Mouse (Mus musculus) MEL (cell line): ENCODE results near the gene Egflam. TPM values are rescaled to one million over a fixed set of nuclear protein-coding genes. Genes with fewer than 3 reads are reported as not detected.

Experiments used
- DNase-seq: peaks from one replicate; pipeline ENCODE4 v3.0.0; 2011; ENCODE audit warnings: low read depth, low spot score
- H3K27ac ChIP-seq: 2 replicates; pipeline ENCODE4 v1.5.1; 2012; ENCODE audit warnings: low read depth, mild to moderate bottlenecking, control low read depth, low read length, moderate library complexity; ENCODE audit not compliant: control insufficient read depth
- H3K27me3 ChIP-seq, 2 experiments: fragments of 150-350 bp in 1 of 2; sonication (generic) in 1 of 2; 2 replicates each; pipeline ENCODE4 v1.6.1; 2012; ENCODE audit warnings: low read length in 2 of 2, mild to moderate bottlenecking in 2 of 2, improper control_type of control experiment in 1 of 2, moderate library complexity in 1 of 2; ENCODE audit not compliant: insufficient read depth in 2 of 2, control insufficient read depth in 1 of 2
- H3K36me3 ChIP-seq, 2 experiments: 2 replicates each; pipeline ENCODE4 v1.6.1; 2012 to 2014; ENCODE audit warnings: low read length in 2 of 2, improper control_type of control experiment in 1 of 2, inconsistent platforms in 1 of 2, mild to moderate bottlenecking in 1 of 2; ENCODE audit not compliant: insufficient read depth in 2 of 2, control insufficient read depth in 1 of 2
- H3K4me1 ChIP-seq, 2 experiments: fragments of 150-350 bp in 1 of 2; sonication (generic) in 1 of 2; 2 replicates each; pipeline ENCODE4 v1.6.1; 2012; ENCODE audit warnings: low read length in 2 of 2, improper control_type of control experiment in 1 of 2, mild to moderate bottlenecking in 1 of 2; ENCODE audit not compliant: insufficient read depth in 2 of 2, control insufficient read depth in 1 of 2
- H3K4me3 ChIP-seq, 2 experiments: fragments of 150-350 bp in 1 of 2; sonication (generic) in 1 of 2; 2 replicates each; pipeline ENCODE4 v1.5.1; 2012; ENCODE audit warnings: low read depth in 2 of 2, low read length in 2 of 2, mild to moderate bottlenecking in 2 of 2, moderate library complexity in 2 of 2, control low read depth in 1 of 2, improper control_type of control experiment in 1 of 2; ENCODE audit not compliant: control insufficient read depth in 1 of 2, insufficient read depth in 1 of 2
- H3K79me2 ChIP-seq: 2 replicates; pipeline ENCODE4 v1.6.1; 2012; ENCODE audit warnings: mild to moderate bottlenecking, low read length, moderate library complexity; ENCODE audit not compliant: control insufficient read depth, poor library complexity, insufficient read depth
- H3K9ac ChIP-seq: 2 replicates; pipeline ENCODE4 v1.6.1; 2012; ENCODE audit warnings: low read depth, mild to moderate bottlenecking, control low read depth, low read length, moderate library complexity; ENCODE audit not compliant: control insufficient read depth, poor library complexity, severe bottlenecking
- H3K9me3 ChIP-seq: fragments of 150-350 bp; sonication (generic); replicated peaks from 2 replicates; pipeline ENCODE4 v1.6.1; 2012; ENCODE audit warnings: mild to moderate bottlenecking, low read length, improper control_type of control experiment, moderate library complexity; ENCODE audit not compliant: insufficient read depth
- BHLHE40 ChIP-seq: IDR thresholded peaks from 2 replicates; pipeline ENCODE4 v1.6.1; 2012; ENCODE audit warnings: low read depth, mild to moderate bottlenecking, inconsistent platforms, low read length, improper control_type of control experiment, borderline replicate concordance
- E2F4 ChIP-seq: IDR thresholded peaks from 2 replicates; pipeline ENCODE4 v1.6.1; 2011; ENCODE audit warnings: low read depth, low read length, improper control_type of control experiment, borderline replicate concordance
- ELF1 ChIP-seq: IDR thresholded peaks from 2 replicates; pipeline ENCODE4 v1.6.1; 2014; ENCODE audit warnings: low read depth, mild to moderate bottlenecking, inconsistent platforms, low read length, improper control_type of control experiment, moderate library complexity
- ETS1 ChIP-seq: IDR thresholded peaks from 2 replicates; pipeline ENCODE4 v1.6.1; 2012; ENCODE audit warnings: low read depth, mild to moderate bottlenecking, inconsistent platforms, low read length, improper control_type of control experiment, moderate library complexity
- GABPA ChIP-seq: IDR thresholded peaks from 2 replicates; pipeline ENCODE4 v1.6.1; 2012; ENCODE audit warnings: low read depth, mild to moderate bottlenecking, inconsistent platforms, low read length, improper control_type of control experiment, moderate library complexity
- JUND ChIP-seq: IDR thresholded peaks from 2 replicates; pipeline ENCODE4 v1.6.1; 2011; ENCODE audit warnings: low read depth, mild to moderate bottlenecking, improper control_type of control experiment, low read length
- KAT2A ChIP-seq: conservative IDR thresholded peaks from 2 replicates; pipeline ENCODE4 v1.6.1; 2012; ENCODE audit warnings: low read depth, low read length, improper control_type of control experiment, inconsistent platforms
- MAFK ChIP-seq: IDR thresholded peaks from 2 replicates; pipeline ENCODE4 v1.6.1; 2011; ENCODE audit warnings: low read depth, mild to moderate bottlenecking, low read length, improper control_type of control experiment, borderline replicate concordance
- MAX ChIP-seq: IDR thresholded peaks from 2 replicates; pipeline ENCODE4 v1.6.1; 2011; ENCODE audit warnings: low read length, improper control_type of control experiment
- MAZ ChIP-seq: IDR thresholded peaks from 2 replicates; pipeline ENCODE4 v1.6.1; 2012; ENCODE audit warnings: low read depth, mild to moderate bottlenecking, inconsistent platforms, low read length, improper control_type of control experiment
- MYC ChIP-seq: IDR thresholded peaks from 2 replicates; pipeline ENCODE4 v1.6.1; 2011; ENCODE audit warnings: low read depth, mild to moderate bottlenecking, low read length, improper control_type of control experiment, moderate library complexity
- NELFE ChIP-seq: IDR thresholded peaks from 2 replicates; pipeline ENCODE4 v1.6.1; 2011; ENCODE audit warnings: low read depth, low read length, improper control_type of control experiment
- NRF1 ChIP-seq: IDR thresholded peaks from 2 replicates; pipeline ENCODE4 v1.6.1; 2014; ENCODE audit warnings: low read depth, mild to moderate bottlenecking, inconsistent platforms, low read length, improper control_type of control experiment, moderate library complexity; ENCODE audit not compliant: poor library complexity, insufficient read depth, severe bottlenecking
- POLR2AphosphoS2 ChIP-seq: IDR thresholded peaks from 2 replicates; pipeline ENCODE4 v1.6.1; 2011; ENCODE audit warnings: low read length, improper control_type of control experiment
- POLR2AphosphoS5 ChIP-seq: IDR thresholded peaks from 2 replicates; pipeline ENCODE4 v1.6.1; 2012; ENCODE audit warnings: low read depth, borderline replicate concordance, mild to moderate bottlenecking, inconsistent platforms, low read length, moderate library complexity, mixed read lengths
- RAD21 ChIP-seq: IDR thresholded peaks from 2 replicates; pipeline ENCODE4 v1.6.1; 2011; ENCODE audit warnings: mild to moderate bottlenecking, low read depth, low read length, improper control_type of control experiment
- RCOR1 ChIP-seq: IDR thresholded peaks from 2 replicates; pipeline ENCODE4 v1.6.1; 2012; ENCODE audit warnings: low read depth, mild to moderate bottlenecking, inconsistent platforms, low read length, improper control_type of control experiment
- SIN3A ChIP-seq: IDR thresholded peaks from 2 replicates; pipeline ENCODE4 v1.6.1; 2012; ENCODE audit warnings: low read length, improper control_type of control experiment, inconsistent platforms
- SMC3 ChIP-seq: IDR thresholded peaks from 2 replicates; pipeline ENCODE4 v1.6.1; 2011; ENCODE audit warnings: low read depth, low read length, improper control_type of control experiment
- TBP ChIP-seq: IDR thresholded peaks from 2 replicates; pipeline ENCODE4 v1.8.0; 2011; ENCODE audit warnings: low read depth, low read length, improper control_type of control experiment
- TCF12 ChIP-seq: IDR thresholded peaks from 2 replicates; pipeline ENCODE4 v1.6.1; 2014; ENCODE audit warnings: low read depth, mild to moderate bottlenecking, inconsistent platforms, low read length, improper control_type of control experiment, moderate library complexity
- USF1 ChIP-seq: IDR thresholded peaks from 2 replicates; pipeline ENCODE4 v1.6.1; 2014; ENCODE audit warnings: low read depth, mild to moderate bottlenecking, inconsistent platforms, low read length, improper control_type of control experiment, moderate library complexity
- USF2 ChIP-seq, 2 experiments: IDR thresholded peaks; 2 replicates each; pipeline ENCODE4 v1.6.1; 2011 to 2012; ENCODE audit warnings: improper control_type of control experiment in 2 of 2, low read length in 2 of 2, borderline replicate concordance in 1 of 2, inconsistent platforms in 1 of 2, low read depth in 1 of 2, mild to moderate bottlenecking in 1 of 2; ENCODE audit not compliant: insufficient read depth in 1 of 2
- ZC3H11A ChIP-seq: IDR thresholded peaks from 2 replicates; pipeline ENCODE4 v1.6.1; 2012; ENCODE audit warnings: low read depth, mild to moderate bottlenecking, inconsistent platforms, low read length, improper control_type of control experiment
- ZKSCAN1 ChIP-seq: IDR thresholded peaks from 2 replicates; pipeline ENCODE4 v1.6.1; 2012; ENCODE audit warnings: low read depth, mild to moderate bottlenecking, inconsistent platforms, low read length, improper control_type of control experiment, moderate library complexity
- ZMIZ1 ChIP-seq: IDR thresholded peaks from 2 replicates; pipeline ENCODE4 v1.6.1; 2012; ENCODE audit warnings: low read depth, mild to moderate bottlenecking, inconsistent platforms, low read length, improper control_type of control experiment, moderate library complexity
- ZNF384 ChIP-seq: IDR thresholded peaks from 2 replicates; pipeline ENCODE4 v1.6.1; 2012; ENCODE audit warnings: low read depth, mild to moderate bottlenecking, inconsistent platforms, low read length, improper control_type of control experiment
- polyA plus RNA-seq, 2 experiments: library from polyadenylated mRNA; stranded (reverse) in 1 of 2; unstranded in 1 of 2; fragments of >175 nt in 1 of 2; fragments of >200 nt in 1 of 2; gene quantifications; 2 replicates each; pipeline versions ENCODE4 v1.2.1 to v1.2.4; 2012; ENCODE audit warnings: low replicate concordance in 2 of 2, low read depth in 1 of 2; ENCODE audit not compliant: insufficient read length in 2 of 2, insufficient read depth in 1 of 2, missing spikeins in 1 of 2
- total RNA-seq: library from RNA; depleted of rRNA; stranded (reverse); fragments of 300-350 nt; gene quantifications from 2 replicates; pipeline ENCODE4 v1.2.3, GENCODE M21; 2012

The Egflam gene
- total and polyA plus RNA-seq, 3 experiments = not detected

DNA sequence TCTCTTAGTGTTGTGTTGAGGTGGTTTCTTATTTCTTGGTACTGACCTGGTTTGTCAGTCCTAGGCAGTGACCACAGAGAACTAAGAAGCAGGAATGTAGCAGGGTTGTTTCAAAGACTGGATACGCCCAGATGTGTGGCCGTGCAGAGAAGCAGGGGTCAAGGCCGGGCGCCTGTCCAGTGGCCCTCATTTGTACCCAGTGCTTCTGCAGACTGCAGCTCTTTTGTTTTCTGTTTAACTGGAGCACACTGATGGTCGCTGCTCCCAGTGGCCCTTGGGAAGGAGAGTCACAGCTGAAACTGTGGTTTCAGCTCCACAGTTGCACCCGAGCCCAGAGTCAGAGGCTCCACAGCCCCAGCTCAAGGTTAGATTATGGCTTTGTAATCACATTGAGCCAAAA, 217.6 kb downstream of the Egflam start:
- Histone ChIP-seq H3K36me3 (no peaks in the 10 kb centered on the region), H3K4me3 (no peak overlapping the region), H3K4me1 (no peaks in the 10 kb centered on the region), H3K79me2 (no peaks in the 10 kb centered on the region), H3K9me3 (no peaks in the 10 kb centered on the region), H3K9ac (no peak overlapping the region), H3K27me3 (no peaks in the 10 kb centered on the region; a peak in 1 of 4 replicates), H3K27ac (no peak overlapping the region)
- TF ChIP-seq POLR2AphosphoS2 = no peak
- TF ChIP-seq USF1 = no peak
- no peak for TF ChIP-seq MYC
- no peak for TF ChIP-seq RAD21
- no peak for TF ChIP-seq ELF1
- no peak for TF ChIP-seq BHLHE40
- no peak for TF ChIP-seq SMC3
- no peak for TF ChIP-seq JUND
- TF ChIP-seq USF2 (IDR thresholded peaks at IDR 0.05; ENCODE audit: borderline replicate concordance in 1 of 2, insufficient read depth in 1 of 2, low read depth in 1 of 2, low read length in 2 of 2) = no peak
- TF ChIP-seq POLR2AphosphoS5 = no peak
- no peak for TF ChIP-seq ETS1
- no peak for TF ChIP-seq SIN3A
- TF ChIP-seq ZC3H11A = no peak
- no peak for TF ChIP-seq MAFK
- TF ChIP-seq NRF1 = no peak
- TF ChIP-seq RCOR1 = no peak
- no peak for DNase-seq

DNA sequence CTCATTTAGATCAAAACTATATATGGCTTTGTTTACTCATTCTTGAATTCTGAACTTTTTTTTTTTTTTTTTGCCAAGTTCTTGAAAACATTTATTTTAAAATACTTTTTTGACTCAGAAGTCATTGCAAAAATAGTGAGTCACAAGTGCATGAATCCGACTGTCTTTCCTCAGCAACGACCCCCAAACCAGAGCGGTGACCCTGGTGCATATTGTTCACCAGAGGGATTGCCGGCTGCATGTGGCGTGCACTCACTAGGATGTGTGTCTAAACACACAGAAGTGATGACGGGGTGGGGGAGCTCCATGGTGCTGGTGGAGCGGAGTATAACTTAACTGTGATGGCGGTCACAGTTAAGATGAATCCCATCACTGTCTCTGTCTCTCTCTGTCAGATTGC, 224.4 kb downstream of the Egflam start:
- no peak for DNase-seq
- H3K27me3 ChIP-seq = no peaks in the 10 kb centered on the region
- no peak overlapping the region for H3K27ac ChIP-seq

More for the DNA sequence above, 224.4 kb downstream of the Egflam start:
- H3K4me3 ChIP-seq = no peak overlapping the region
- TF ChIP-seq ELF1 (no peak), ZKSCAN1 (no peak), MYC (no peak), NRF1 (no peak), GABPA (no peak), NELFE (no peak), MAX (no peak), TCF12 (no peak), E2F4 (no peak), MAZ (no peak), RCOR1 (no peak), TBP (no peak), ZMIZ1 (no peak), KAT2A (no peak), BHLHE40 (no peak), SIN3A (no peak), ZNF384 (no peak)
- TF ChIP-seq, all 39 proteins: peak for 0
- no peaks in the 10 kb centered on the region for H3K9me3 ChIP-seq
- H3K4me1 ChIP-seq = no peaks in the 10 kb centered on the region
- H3K36me3 ChIP-seq = no peaks in the 10 kb centered on the region
- H3K9ac ChIP-seq = no peak overlapping the region
- H3K79me2 ChIP-seq = no peaks in the 10 kb centered on the region
